Mouse (Mus musculus) hindbrain, embryonic 10.5 days (tissue): ENCODE results near the gene Pclaf. TPM values are rescaled to one million over a fixed set of nuclear protein-coding genes. Genes with fewer than 3 reads are reported as not detected.
A peak's percentile ranks its signal among the peaks of the same experiment; 100 is the strongest.

Source experiments
- DNase-seq: peaks from one replicate; pipeline ENCODE4 v3.0.0-alpha.2; 2017; ENCODE audit warnings: low spot score
- H3K27ac ChIP-seq: fragments of 300-500 bp; sonication (generic); 2 replicates; pipeline ENCODE4 v1.5.1; 2016; ENCODE audit warnings: mild to moderate bottlenecking, moderate library complexity
- H3K27me3 ChIP-seq: fragments of 300-500 bp; sonication (generic); 2 replicates; pipeline ENCODE4 v1.6.1; 2016; ENCODE audit warnings: mild to moderate bottlenecking; ENCODE audit not compliant: poor library complexity, insufficient read depth, severe bottlenecking
- H3K36me3 ChIP-seq: fragments of 300-500 bp; sonication (generic); 2 replicates; pipeline ENCODE4 v1.6.1; 2016; ENCODE audit warnings: mild to moderate bottlenecking, moderate library complexity
- H3K4me1 ChIP-seq: fragments of 300-500 bp; sonication (generic); replicated peaks from 2 replicates; pipeline ENCODE4 v1.6.1; 2016; ENCODE audit warnings: mild to moderate bottlenecking
- H3K4me3 ChIP-seq: fragments of 300-500 bp; sonication (generic); 2 replicates; pipeline ENCODE4 v1.5.1; 2016; ENCODE audit warnings: mild to moderate bottlenecking, moderate library complexity
- H3K9me3 ChIP-seq: fragments of 300-500 bp; sonication (generic); 2 replicates; pipeline ENCODE4 v1.6.1; 2016; ENCODE audit warnings: mild to moderate bottlenecking, moderate library complexity
- WGBS: fragments of 180-500 bp; shearing (Covaris S2); methylation state at CpG from one replicate; pipeline ENCODE4 v1.1.7; 2016; 5-methylcytosine and 5-hydroxymethylcytosine counted together
- polyA plus RNA-seq: library from polyadenylated mRNA; unstranded; fragments of >200 nt; fragmentation: Nextera tagmentation; extraction: Ambion mirVana; gene quantifications from 2 replicates; pipeline ENCODE4 v1.2.1, GENCODE M21; 2016

The Pclaf gene
- 187 and 280 TPM in 2 replicates for polyA plus RNA-seq

- H3K4me1 ChIP-seq, result peaks cover 32% of the 10 kb centered on the region
- H3K36me3 ChIP-seq, result peaks cover 29% of the 10 kb centered on the region
- peak within 1 kb of the TSS; percentile 84 for H3K4me3 ChIP-seq
- H3K27me3 ChIP-seq, result no peaks in the 10 kb centered on the region
- H3K9me3 ChIP-seq, result no peaks in the 10 kb centered on the region
- peak within 1 kb of the TSS; percentile 93 for H3K27ac ChIP-seq
- WGBS, result 0% methylated on average over 21 of the region's 21 CpGs
- DNase-seq, result peak; percentile 87
These were observed at the start of gene Pclaf for GRCm38 (mm10) chr9:65890143-65890628. Gene Pclaf, plus strand, starts transcription at chr9:65890237.

GRCm38 (mm10) chr9:65844421-65845165 lies 45.4 kb upstream of the Pclaf start:
- no peaks in the 10 kb centered on the region for H3K27me3 ChIP-seq
- peaks cover 15% of the 10 kb centered on the region for H3K4me1 ChIP-seq
- H3K36me3 ChIP-seq, result peaks cover 10% of the 10 kb centered on the region
- no peak for DNase-seq
- 77% methylated on average over 7 of the region's 7 CpGs for WGBS
- H3K4me3 ChIP-seq, result no peak overlapping the region
- no peak overlapping the region for H3K27ac ChIP-seq
- H3K9me3 ChIP-seq, result no peaks in the 10 kb centered on the region

GRCm38 (mm10) chr9:65848154-65848553 lies 41.9 kb upstream of the Pclaf start:
- no peak for DNase-seq

GRCm38 (mm10) chr9:65850203-65850602 lies 39.8 kb upstream of the Pclaf start:
- Histone ChIP-seq H3K27me3 (no peaks in the 10 kb centered on the region), H3K4me3 (no peak overlapping the region), H3K9me3 (no peaks in the 10 kb centered on the region), H3K36me3 (peaks cover 34% of the 10 kb centered on the region), H3K4me1 (peaks cover 6% of the 10 kb centered on the region), H3K27ac (no peak overlapping the region)
- DNase-seq, result no peak
- WGBS, result 30% methylated on average over 1 of the region's 1 CpGs

More at GRCm38 (mm10) chr9:65848154-65848553, 41.9 kb upstream of the Pclaf start:
- H3K27ac ChIP-seq, result no peak overlapping the region
- peaks cover 15% of the 10 kb centered on the region for H3K4me1 ChIP-seq
- H3K27me3 ChIP-seq, result no peaks in the 10 kb centered on the region
- H3K36me3 ChIP-seq, result peaks cover 14% of the 10 kb centered on the region
- no peak overlapping the region for H3K4me3 ChIP-seq
- no peaks in the 10 kb centered on the region for H3K9me3 ChIP-seq

- H3K4me3 ChIP-seq, result no peak overlapping the region
- DNase-seq, result no peak
- 73% methylated on average over 1 of the region's 1 CpGs for WGBS
- no peaks in the 10 kb centered on the region for H3K9me3 ChIP-seq
- no peaks in the 10 kb centered on the region for H3K27me3 ChIP-seq
- H3K27ac ChIP-seq, result no peak overlapping the region
- H3K4me1 ChIP-seq, result no peaks in the 10 kb centered on the region
- peaks cover 83% of the 10 kb centered on the region for H3K36me3 ChIP-seq
These were observed 30.4 kb upstream of the Pclaf start for GRCm38 (mm10) chr9:65859656-65860055.

- WGBS, result under 1% methylated on average over 37 of the region's 37 CpGs
- peaks cover 18% of the 10 kb centered on the region for H3K4me1 ChIP-seq
- H3K27me3 ChIP-seq, result no peaks in the 10 kb centered on the region
- peak; percentile 90 for DNase-seq
- H3K36me3 ChIP-seq, result peaks cover 10% of the 10 kb centered on the region; the same call in 1 of the 2 replicates
- no peaks in the 10 kb centered on the region for H3K9me3 ChIP-seq
- peak overlapping the region; percentile 88 for H3K27ac ChIP-seq
- H3K4me3 ChIP-seq, result peak overlapping the region; percentile 72
These were observed 5.3 kb upstream of the Pclaf start for GRCm38 (mm10) chr9:65884564-65885315.

GRCm38 (mm10) chr9:65891126-65891525 lies 1.1 kb downstream of the Pclaf start:
- Histone ChIP-seq H3K4me3 (peak overlapping the region; percentile 84), H3K9me3 (no peaks in the 10 kb centered on the region), H3K27me3 (no peaks in the 10 kb centered on the region), H3K27ac (peak overlapping the region; percentile 93), H3K4me1 (peaks cover 28% of the 10 kb centered on the region), H3K36me3 (peaks cover 39% of the 10 kb centered on the region)
- peak; percentile 13 for DNase-seq
- 7% methylated on average over 5 of the region's 5 CpGs for WGBS

GRCm38 (mm10) chr9:65896977-65897376 lies 6.9 kb downstream of the Pclaf start:
- Histone ChIP-seq H3K27me3 (no peaks in the 10 kb centered on the region), H3K9me3 (no peaks in the 10 kb centered on the region), H3K4me3 (no peak overlapping the region), H3K27ac (no peak overlapping the region), H3K4me1 (peaks cover 7% of the 10 kb centered on the region), H3K36me3 (peaks cover 93% of the 10 kb centered on the region)
- no peak for DNase-seq
- WGBS, result 91% methylated on average over 2 of the region's 2 CpGs

GRCm38 (mm10) chr9:65902879-65903278 lies 12.8 kb downstream of the Pclaf start:
- WGBS, result 92% methylated on average over 3 of the region's 3 CpGs
- H3K36me3 ChIP-seq, result peaks cover 83% of the 10 kb centered on the region
- H3K27ac ChIP-seq, result no peak overlapping the region
- H3K4me3 ChIP-seq, result no peak overlapping the region
- H3K4me1 ChIP-seq, result peaks cover 4% of the 10 kb centered on the region; the same call in 1 of the 2 replicates
- no peaks in the 10 kb centered on the region for H3K9me3 ChIP-seq
- no peak for DNase-seq
- H3K27me3 ChIP-seq, result no peaks in the 10 kb centered on the region

GRCm38 (mm10) chr9:65903419-65903818 lies 13.4 kb downstream of the Pclaf start:
- peaks cover 78% of the 10 kb centered on the region for H3K36me3 ChIP-seq
- no peak for DNase-seq
- peaks cover 7% of the 10 kb centered on the region; the same call in 1 of the 2 replicates for H3K4me1 ChIP-seq
- no peak overlapping the region for H3K4me3 ChIP-seq
- H3K27me3 ChIP-seq, result no peaks in the 10 kb centered on the region
- H3K9me3 ChIP-seq, result no peaks in the 10 kb centered on the region
- H3K27ac ChIP-seq, result no peak overlapping the region

GRCm38 (mm10) chr9:65908394-65909300 lies 18.6 kb downstream of the Pclaf start, which contains the start of the genes Trip4 and Csnk1g1:
Gene Trip4, minus strand, starts transcription at chr9:65908794.
Gene Csnk1g1, plus strand, starts transcription at chr9:65908924.
- Histone ChIP-seq H3K4me3 (peak within 1 kb of the TSS; percentile 98), H3K4me1 (peaks cover 17% of the 10 kb centered on the region), H3K27ac (peak within 1 kb of the TSS; percentile 95), H3K36me3 (peaks cover 30% of the 10 kb centered on the region), H3K9me3 (no peaks in the 10 kb centered on the region), H3K27me3 (no peaks in the 10 kb centered on the region)
- DNase-seq, result peak; percentile 95
- 1% methylated on average over 38 of the region's 38 CpGs for WGBS

- no peaks in the 10 kb centered on the region for H3K27me3 ChIP-seq
- peak; percentile 63 for DNase-seq
- H3K4me3 ChIP-seq, result peak overlapping the region; percentile 98
- H3K9me3 ChIP-seq, result no peaks in the 10 kb centered on the region
- peaks cover 23% of the 10 kb centered on the region for H3K36me3 ChIP-seq
- under 1% methylated on average over 34 of the region's 34 CpGs for WGBS
- H3K4me1 ChIP-seq, result peaks cover 17% of the 10 kb centered on the region
- H3K27ac ChIP-seq, result peak overlapping the region; percentile 95
These were observed 19.3 kb downstream of the Pclaf start for GRCm38 (mm10) chr9:65909301-65909801.
